Mouse (Mus musculus) MN1 (cell line): Measurements from ENCODE around the gene Uqcc1.
A peak's percentile ranks its signal among the peaks of the same experiment; 100 is the strongest.
"Not testable (repeated sequence)": the region's sequence is repeated elsewhere in the genome, so short reads cannot be mapped to it uniquely, and the experiment has no call there.

Source experiments
- DNase-seq: peaks from one replicate; pipeline ENCODE4 v3.0.0-alpha.2; 2016; ENCODE audit warnings: low spot score

The Uqcc1 gene

GRCm38 (mm10) chr2:155939897-155940529, 9.9 kb upstream of the Uqcc1 start:
- no peak for DNase-seq

- DNase-seq = peak; percentile 64
These were observed 1.3 kb downstream of the Uqcc1 start for GRCm38 (mm10) chr2:155928711-155929345.

GRCm38 (mm10) chr2:155925213-155925612, 4.9 kb downstream of the Uqcc1 start:
- not testable (repeated sequence) for DNase-seq

- DNase-seq = no peak
These were observed 7.0 kb downstream of the Uqcc1 start for GRCm38 (mm10) chr2:155923143-155923542.

GRCm38 (mm10) chr2:155914684-155915083, 15.4 kb downstream of the Uqcc1 start:
- no peak for DNase-seq

- no peak for DNase-seq
These were observed 26.5 kb downstream of the Uqcc1 start for GRCm38 (mm10) chr2:155903632-155904008.

GRCm38 (mm10) chr2:155902989-155903631, 27.0 kb downstream of the Uqcc1 start:
- DNase-seq = no peak

GRCm38 (mm10) chr2:155895046-155895735, 34.9 kb downstream of the Uqcc1 start:
- no peak for DNase-seq

GRCm38 (mm10) chr2:155894307-155895045, 35.6 kb downstream of the Uqcc1 start:
- no peak for DNase-seq

GRCm38 (mm10) chr2:155886776-155887175, 43.3 kb downstream of the Uqcc1 start:
- no peak for DNase-seq

- peak; percentile 43 for DNase-seq
These were observed 44.8 kb downstream of the Uqcc1 start for GRCm38 (mm10) chr2:155885271-155885697.

GRCm38 (mm10) chr2:155882087-155882486, 48.0 kb downstream of the Uqcc1 start:
- no peak for DNase-seq

GRCm38 (mm10) chr2:155878964-155879876, 50.9 kb downstream of the Uqcc1 start:
- peak; percentile 28 for DNase-seq

GRCm38 (mm10) chr2:155873636-155874035, 56.5 kb downstream of the Uqcc1 start:
- DNase-seq = no peak

- DNase-seq = no peak
These were observed 57.1 kb downstream of the Uqcc1 start for GRCm38 (mm10) chr2:155872930-155873507.

- DNase-seq = no peak
These were observed 57.6 kb downstream of the Uqcc1 start for GRCm38 (mm10) chr2:155872486-155872885.

- no peak for DNase-seq
These were observed 60.3 kb downstream of the Uqcc1 start for GRCm38 (mm10) chr2:155869772-155870171.

- DNase-seq = no peak
These were observed 61.8 kb downstream of the Uqcc1 start for GRCm38 (mm10) chr2:155868320-155868719.

GRCm38 (mm10) chr2:155863301-155863867, 66.7 kb downstream of the Uqcc1 start:
- no peak for DNase-seq
